Mouse (Mus musculus) erythroblast, embryonic 14.5 days (primary cell): ENCODE data around the gene Sav1. TPM values are rescaled to one million over a fixed set of nuclear protein-coding genes. Genes with fewer than 3 reads are reported as not detected.

Source experiments
- H3K27me3 ChIP-seq: 2 replicates; pipeline ENCODE4 v1.6.1; 2012; ENCODE audit warnings: inconsistent platforms; ENCODE audit not compliant: control insufficient read depth
- H3K36me3 ChIP-seq: 2 replicates; pipeline ENCODE4 v1.6.1; 2012; ENCODE audit warnings: mild to moderate bottlenecking, inconsistent platforms; ENCODE audit not compliant: control insufficient read depth
- H3K4me1 ChIP-seq: 2 replicates; pipeline ENCODE4 v1.6.1; 2012; ENCODE audit warnings: inconsistent platforms; ENCODE audit not compliant: control insufficient read depth
- H3K4me3 ChIP-seq: replicated peaks from 2 replicates; pipeline ENCODE3; 2012; ENCODE audit warnings: moderate library complexity, mild to moderate bottlenecking, inconsistent platforms
- H3K9me3 ChIP-seq: 2 replicates; pipeline ENCODE4 v1.6.1; 2012; ENCODE audit warnings: low read length, inconsistent platforms, mixed read lengths; ENCODE audit not compliant: control insufficient read depth
- GATA1 ChIP-seq: IDR thresholded peaks from 2 replicates; pipeline ENCODE4 v1.6.1; 2012; ENCODE audit warnings: low read length, inconsistent platforms, mixed read lengths
- TAL1 ChIP-seq: IDR thresholded peaks from 3 replicates; pipeline ENCODE4 v1.6.1; 2012; ENCODE audit warnings: low read length, inconsistent platforms, mixed read lengths
- polyA plus RNA-seq: library from polyadenylated mRNA; stranded (reverse); fragments of >175 nt; gene quantifications from 2 replicates; pipeline ENCODE4 v1.2.3, GENCODE M21; 2012

Sav1 gene
- polyA plus RNA-seq, 1 experiment: 2.0 TPM

DNA sequence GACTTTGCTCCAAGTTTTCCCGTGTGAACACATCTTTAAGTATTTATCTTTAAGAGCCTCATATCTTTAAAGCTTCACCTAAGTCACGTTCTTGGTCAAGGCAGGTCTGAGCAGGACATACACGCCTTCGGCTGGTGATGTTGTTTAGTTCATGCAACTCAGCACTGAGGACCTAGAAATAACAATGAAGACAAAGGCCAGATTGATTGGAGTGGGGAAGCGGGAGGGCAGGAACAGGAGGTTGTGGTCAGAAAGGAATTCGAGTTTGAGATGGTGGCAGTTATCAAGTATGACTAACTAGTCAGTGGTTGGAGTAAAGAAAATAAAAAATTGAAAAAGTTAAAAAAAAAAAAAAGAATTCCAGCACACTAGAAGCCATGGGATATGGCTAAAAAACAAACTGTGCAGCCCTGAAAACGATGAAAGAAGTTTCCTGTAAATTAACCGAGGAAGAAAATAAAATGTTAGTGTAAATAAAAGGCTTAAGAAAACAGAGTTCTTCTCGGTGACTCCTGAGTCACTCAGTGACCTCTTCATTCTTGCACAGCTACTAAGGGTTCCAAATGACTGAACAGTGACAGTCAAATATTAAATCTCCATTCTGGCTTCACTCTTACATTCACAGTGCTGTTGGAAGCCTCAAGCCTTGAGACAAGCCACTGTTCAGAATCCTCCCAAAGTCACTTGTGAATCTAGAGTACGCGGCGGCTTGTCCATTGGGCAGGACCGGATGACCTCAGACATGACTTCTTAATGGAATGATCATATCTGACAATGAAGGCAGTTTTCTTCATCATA is 11.6 kb upstream of the Sav1 start:
- TF ChIP-seq TAL1 (no peak), GATA1 (no peak)
- H3K4me3 ChIP-seq: no peak overlapping the region
- no peaks in the 10 kb centered on the region for H3K36me3 ChIP-seq
- no peaks in the 10 kb centered on the region for H3K4me1 ChIP-seq
- no peaks in the 10 kb centered on the region for H3K27me3 ChIP-seq
- no peaks in the 10 kb centered on the region for H3K9me3 ChIP-seq

DNA sequence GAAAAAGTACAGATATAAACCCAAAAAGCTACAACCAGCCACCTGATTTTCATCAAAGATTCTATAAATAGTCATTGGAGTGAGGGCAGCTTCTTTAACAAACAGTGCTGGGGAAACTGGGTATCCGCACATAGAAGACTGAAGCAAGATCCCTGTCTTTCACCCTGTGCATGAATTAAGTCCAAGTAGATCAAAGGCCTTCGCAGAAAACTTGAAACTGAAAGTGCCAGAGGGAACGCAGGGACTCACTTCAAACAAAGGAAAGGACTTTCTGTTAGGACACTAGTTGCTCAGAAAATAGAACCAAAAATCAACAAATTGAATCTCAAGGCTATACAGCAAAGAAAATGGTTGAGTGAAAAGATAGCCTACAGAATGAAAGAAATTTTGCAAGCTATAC is 8.6 kb upstream of the Sav1 start:
- H3K27me3 ChIP-seq: no peaks in the 10 kb centered on the region
- H3K4me3 ChIP-seq: no peak overlapping the region
- no peaks in the 10 kb centered on the region for H3K4me1 ChIP-seq
- H3K9me3 ChIP-seq: no peaks in the 10 kb centered on the region
- no peaks in the 10 kb centered on the region for H3K36me3 ChIP-seq
- TF ChIP-seq GATA1: no peak

DNA sequence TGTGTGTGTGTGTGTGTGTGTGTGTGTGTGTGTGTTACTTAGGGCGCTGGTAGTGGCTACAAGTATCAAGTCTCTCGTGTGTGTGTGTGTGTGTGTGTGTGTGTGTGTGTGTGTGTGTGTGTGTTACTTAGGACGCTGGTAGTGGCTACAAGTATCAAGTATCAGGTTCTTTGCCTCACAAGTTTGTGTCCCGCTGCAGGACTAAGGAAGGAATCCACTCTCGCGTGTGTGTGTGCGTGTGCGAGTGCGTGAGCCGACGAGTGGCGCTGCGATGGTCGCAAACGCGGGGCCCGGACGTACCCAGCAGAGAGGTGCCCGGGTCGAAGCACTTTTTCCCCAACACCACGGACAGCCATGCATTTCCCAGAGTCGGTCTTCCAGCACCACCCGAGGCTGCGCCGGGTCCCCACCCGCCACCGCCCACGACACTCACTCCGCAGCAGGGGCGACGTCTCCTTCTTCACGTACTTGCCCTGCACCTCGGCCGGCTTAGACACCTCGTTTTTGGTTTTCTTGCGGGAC is 500 bp downstream of the Sav1 start:
- H3K4me1 ChIP-seq: peaks cover 49% of the 10 kb centered on the region
- H3K27me3 ChIP-seq: no peaks in the 10 kb centered on the region

DNA sequence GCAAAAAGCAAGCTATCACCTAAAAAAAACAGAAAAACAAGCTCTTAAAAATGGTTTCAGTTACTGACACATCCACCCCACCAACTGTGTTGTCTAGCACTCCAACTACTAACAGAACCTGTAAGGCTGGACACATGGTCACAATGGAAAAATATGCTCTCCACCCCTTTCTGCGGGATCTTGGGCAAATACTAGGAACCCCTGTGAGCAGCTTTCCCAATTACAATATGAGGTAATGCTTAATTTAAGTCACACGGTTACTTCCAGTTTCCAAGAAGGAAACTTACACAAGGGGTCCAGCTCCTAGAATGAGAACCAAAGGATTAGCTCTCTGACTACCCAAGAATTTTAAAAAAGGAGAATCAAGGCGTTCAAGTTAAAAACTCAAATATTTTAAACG is 1.3 kb downstream of the Sav1 start:
- Histone ChIP-seq H3K36me3 (peaks cover 43% of the 10 kb centered on the region), H3K9me3 (no peaks in the 10 kb centered on the region), H3K4me3 (peak overlapping the region; percentile 97), H3K27me3 (no peaks in the 10 kb centered on the region), H3K4me1 (peaks cover 50% of the 10 kb centered on the region)
- TF ChIP-seq GATA1: no peak
- TF ChIP-seq TAL1: no peak

More for the DNA sequence above, 500 bp downstream of the Sav1 start:
- Histone ChIP-seq H3K4me3 (peak overlapping the region; percentile 97), H3K9me3 (no peaks in the 10 kb centered on the region), H3K36me3 (peaks cover 35% of the 10 kb centered on the region)
- TF ChIP-seq TAL1 (no peak), GATA1 (no peak)

DNA sequence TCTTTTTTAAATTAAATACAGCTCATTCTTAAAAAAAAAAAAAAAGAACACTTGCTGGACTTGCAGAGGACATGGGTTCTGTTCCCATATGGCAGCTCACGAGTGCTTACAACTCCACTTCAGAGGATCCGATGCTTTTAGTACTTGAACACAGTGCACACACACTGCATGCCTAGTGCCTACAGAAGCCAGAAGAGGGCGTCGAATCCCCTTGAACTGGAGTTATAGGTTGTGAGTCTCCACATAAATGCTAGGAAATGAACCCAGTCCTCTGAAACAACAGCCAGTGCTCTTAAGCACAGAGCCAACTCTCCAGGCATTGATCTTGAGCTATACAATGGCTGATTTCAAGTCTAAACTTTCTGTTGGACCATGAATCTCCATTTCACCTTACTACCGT is 3.9 kb downstream of the Sav1 start:
- Histone ChIP-seq H3K36me3 (peaks cover 67% of the 10 kb centered on the region), H3K27me3 (no peaks in the 10 kb centered on the region), H3K4me3 (no peak overlapping the region), H3K9me3 (no peaks in the 10 kb centered on the region), H3K4me1 (peaks cover 55% of the 10 kb centered on the region)
- TF ChIP-seq TAL1 (no peak), GATA1 (no peak)

DNA sequence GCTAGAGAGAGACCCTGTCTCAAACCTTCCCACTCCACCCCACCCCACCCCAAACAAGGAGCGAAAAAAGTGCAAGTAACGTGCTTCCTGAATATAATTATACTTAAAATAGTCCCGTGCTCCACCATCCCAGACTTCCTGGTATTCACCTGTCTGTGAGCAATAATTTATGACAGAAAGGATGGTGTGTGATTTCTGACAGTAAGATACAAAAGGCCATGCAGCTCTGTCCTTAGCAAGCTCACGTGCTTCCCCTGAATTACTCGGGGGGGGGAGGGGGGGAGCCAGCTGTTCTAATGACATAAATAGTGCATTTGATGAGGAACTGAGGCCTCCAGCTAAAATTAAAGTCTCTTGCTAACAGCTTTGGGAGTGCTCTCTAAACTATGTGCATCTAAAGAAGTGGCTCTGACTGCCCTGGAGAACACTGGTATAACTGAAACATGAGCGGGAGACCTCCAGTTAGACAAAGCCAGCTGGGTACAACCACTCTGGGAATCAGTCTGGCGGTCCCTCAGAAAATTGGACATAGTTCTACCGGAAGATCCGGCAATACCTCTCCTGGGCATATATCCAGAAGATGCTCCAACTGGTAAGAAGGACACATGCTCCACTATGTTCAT is 9.3 kb downstream of the Sav1 start:
- peaks cover 29% of the 10 kb centered on the region for H3K4me1 ChIP-seq
- TF ChIP-seq TAL1 (no peak), GATA1 (no peak)
- H3K9me3 ChIP-seq: no peaks in the 10 kb centered on the region
- no peak overlapping the region for H3K4me3 ChIP-seq
- H3K27me3 ChIP-seq: no peaks in the 10 kb centered on the region
- peaks cover 91% of the 10 kb centered on the region for H3K36me3 ChIP-seq

DNA sequence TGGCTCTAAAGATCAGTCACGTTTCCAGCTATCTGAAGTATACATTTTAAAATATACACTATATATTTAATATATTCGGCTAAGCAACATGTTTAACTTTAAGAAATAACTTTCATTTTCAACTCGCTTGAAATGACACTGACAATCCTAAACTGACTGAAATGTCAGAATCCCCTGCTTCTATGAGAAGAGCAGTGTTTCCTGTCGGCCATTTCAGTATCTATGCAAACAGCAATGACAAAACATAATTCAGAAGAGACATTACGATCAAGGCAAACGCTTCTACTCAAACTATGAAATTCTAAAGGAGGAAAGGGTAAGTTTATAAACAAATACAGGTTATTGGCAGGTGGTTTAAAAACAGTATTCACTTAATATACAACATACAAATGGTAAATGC is 10.1 kb downstream of the Sav1 start:
- H3K27me3 ChIP-seq: no peaks in the 10 kb centered on the region
- peaks cover 29% of the 10 kb centered on the region for H3K4me1 ChIP-seq
- no peaks in the 10 kb centered on the region for H3K9me3 ChIP-seq
- H3K4me3 ChIP-seq: no peak overlapping the region
- TF ChIP-seq GATA1: no peak
- peaks cover 91% of the 10 kb centered on the region for H3K36me3 ChIP-seq

DNA sequence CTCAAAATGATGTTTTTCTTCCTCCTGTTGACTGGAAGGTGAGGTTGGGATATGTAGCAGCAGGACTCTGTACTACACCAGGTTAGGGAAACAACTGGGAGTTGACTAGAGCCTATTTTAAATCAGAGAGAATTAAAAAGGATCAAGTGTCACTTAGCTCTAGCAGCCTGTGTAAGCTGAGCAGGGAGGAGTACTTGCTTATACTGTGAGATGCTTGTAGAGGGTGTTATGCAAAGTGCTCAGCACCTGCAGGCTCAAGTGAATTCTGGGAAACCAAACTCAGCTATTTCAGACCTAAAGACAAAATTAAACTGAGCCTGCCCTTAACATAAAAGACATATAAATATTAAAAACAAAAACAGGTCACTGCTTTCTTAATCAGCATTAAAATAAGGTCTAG is 13.1 kb downstream of the Sav1 start:
- H3K36me3 ChIP-seq: peaks cover 92% of the 10 kb centered on the region
- TF ChIP-seq TAL1 (no peak), GATA1 (no peak)
- no peaks in the 10 kb centered on the region for H3K9me3 ChIP-seq
- peaks cover 16% of the 10 kb centered on the region for H3K4me1 ChIP-seq
- H3K27me3 ChIP-seq: no peaks in the 10 kb centered on the region
- H3K4me3 ChIP-seq: no peak overlapping the region

DNA sequence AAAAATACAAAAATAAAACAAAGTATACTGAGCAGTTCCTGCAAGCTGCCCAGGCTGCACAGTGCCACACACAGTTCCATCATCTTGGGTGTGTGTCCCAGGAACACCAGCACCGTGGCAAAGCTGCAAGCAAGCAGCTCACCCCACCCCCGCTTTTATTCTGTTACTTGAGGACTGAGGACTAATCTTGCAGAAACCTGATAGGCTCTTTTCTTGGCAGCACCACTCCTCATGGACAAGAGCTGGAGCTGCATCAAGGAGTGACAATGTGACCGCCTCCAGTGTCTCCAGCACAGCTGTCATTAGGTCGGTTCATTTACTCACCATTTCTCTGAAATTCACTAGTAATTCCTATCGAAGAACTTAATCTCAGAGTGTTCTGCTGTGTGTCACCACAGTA is 18.6 kb downstream of the Sav1 start:
- peaks cover 95% of the 10 kb centered on the region for H3K36me3 ChIP-seq
- H3K27me3 ChIP-seq: no peaks in the 10 kb centered on the region
- peaks cover 18% of the 10 kb centered on the region for H3K4me1 ChIP-seq
- H3K9me3 ChIP-seq: no peaks in the 10 kb centered on the region
- TF ChIP-seq TAL1: no peak
- TF ChIP-seq GATA1: no peak
- H3K4me3 ChIP-seq: no peak overlapping the region
